Mouse (Mus musculus) limb, embryonic 11.5 days (tissue): ENCODE measurements around the gene Slc25a3. TPM values are rescaled to one million over a fixed set of nuclear protein-coding genes. Genes with fewer than 3 reads are reported as not detected.

Experiments used
- ATAC-seq: fragments of 200-750 bp; cut with Nextera tagmentation; 2 replicates; pipeline ENCODE4 v1.8.0; 2017; ENCODE audit warnings: low read depth; ENCODE audit not compliant: insufficient number of reproducible peaks, low FRiP score, low TSS enrichment
- DNase-seq: peaks from one replicate; pipeline ENCODE4 v3.0.0-alpha.2; 2015; ENCODE audit warnings: low spot score
- H3K27ac ChIP-seq: fragments of 300-500 bp; sonication (generic); replicated peaks from 2 replicates; pipeline ENCODE4 v1.5.1; 2014; ENCODE audit warnings: low read depth, mild to moderate bottlenecking, low read length
- H3K27me3 ChIP-seq: fragments of 300-500 bp; sonication (generic); 2 replicates; pipeline ENCODE4 v1.6.1; 2014; ENCODE audit warnings: mild to moderate bottlenecking, low read length, mixed read lengths; ENCODE audit not compliant: control insufficient read depth, insufficient read depth
- H3K36me3 ChIP-seq: fragments of 300-500 bp; sonication (generic); 2 replicates; pipeline ENCODE4 v1.6.1; 2014; ENCODE audit warnings: mild to moderate bottlenecking, low read length, moderate library complexity, mixed read lengths; ENCODE audit not compliant: control insufficient read depth, insufficient read depth
- H3K4me1 ChIP-seq: fragments of 300-500 bp; sonication (generic); 2 replicates; pipeline ENCODE4 v1.6.1; 2014; ENCODE audit warnings: low read length, mixed read lengths; ENCODE audit not compliant: control insufficient read depth, insufficient read depth
- H3K4me2 ChIP-seq: fragments of 300-500 bp; sonication (generic); 2 replicates; pipeline ENCODE4 v1.6.1; 2014; ENCODE audit warnings: low read depth, mild to moderate bottlenecking, moderate library complexity; ENCODE audit not compliant: severe bottlenecking
- H3K4me3 ChIP-seq: fragments of 300-500 bp; sonication (generic); 2 replicates; pipeline ENCODE4 v1.5.1; 2014; ENCODE audit warnings: low read depth, low read length
- H3K9ac ChIP-seq: fragments of 300-500 bp; sonication (generic); 2 replicates; pipeline ENCODE4 v1.6.1; 2014; ENCODE audit warnings: mild to moderate bottlenecking, low read length
- H3K9me3 ChIP-seq: fragments of 300-500 bp; sonication (generic); 2 replicates; pipeline ENCODE4 v1.6.1; 2016; ENCODE audit warnings: low read length; ENCODE audit not compliant: control insufficient read depth
- WGBS: fragments of 180-500 bp; shearing (Covaris S2); extraction: QIAGEN DNeasy Blood & Tissue Kit; methylation state at CpG from one replicate; pipeline ENCODE4 v1.1.7; 2014; 5-methylcytosine and 5-hydroxymethylcytosine counted together
- polyA plus RNA-seq: library from polyadenylated mRNA; unstranded; fragments of >200 nt; fragmentation: Nextera tagmentation; extraction: Ambion mirVana; gene quantifications from 2 replicates; pipeline ENCODE4 v1.2.1, GENCODE M21; 2014

The Slc25a3 gene
- polyA plus RNA-seq, 1 experiment from 2014 or later = 461 TPM

DNA sequence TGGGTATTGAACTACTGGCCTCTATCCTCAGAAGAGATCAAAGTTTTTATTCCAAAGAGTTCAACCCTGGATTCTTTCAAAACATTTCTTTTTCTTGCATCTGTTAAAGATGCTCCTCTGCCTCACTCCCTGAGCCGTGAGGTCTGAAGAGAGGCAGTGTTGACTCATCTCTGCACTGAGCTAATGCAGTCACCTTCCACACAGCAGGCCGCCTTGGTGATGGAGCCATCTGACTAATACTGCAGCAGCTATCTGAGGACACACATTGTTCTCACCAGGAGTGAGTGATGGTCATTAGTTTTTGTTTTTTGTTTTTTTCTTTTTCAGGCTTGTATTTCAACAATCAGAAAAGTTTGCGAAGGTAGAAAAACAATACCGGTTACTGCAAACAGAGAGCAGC, 31.0 kb downstream of the Slc25a3 start:
- no peak overlapping the region for H3K4me3 ChIP-seq
- H3K4me1 ChIP-seq = no peaks in the 10 kb centered on the region
- H3K27me3 ChIP-seq = no peaks in the 10 kb centered on the region
- no peaks in the 10 kb centered on the region; the same call in 1 of the 2 replicates for H3K36me3 ChIP-seq
- no peak for ATAC-seq
- DNase-seq = no peak
- no peak overlapping the region for H3K9ac ChIP-seq
- no peak overlapping the region for H3K4me2 ChIP-seq
- H3K27ac ChIP-seq = no peak overlapping the region
- H3K9me3 ChIP-seq = no peaks in the 10 kb centered on the region
- WGBS = 89% methylated on average over 4 of the region's 4 CpGs

GRCm38 (mm10) chr10:91083393-91083927, 40.4 kb downstream of the Slc25a3 start:
- Histone ChIP-seq H3K9me3 (no peaks in the 10 kb centered on the region), H3K27ac (0 out of 2 replicates have a peak overlapping the region, but pooled peaks have one; percentile 18), H3K4me1 (no peaks in the 10 kb centered on the region), H3K9ac (peak overlapping the region; percentile 76), H3K4me2 (peak overlapping the region; percentile 64), H3K36me3 (no peaks in the 10 kb centered on the region), H3K27me3 (no peaks in the 10 kb centered on the region), H3K4me3 (peak overlapping the region; percentile 94)
- ATAC-seq (no peak; the same call in 1 of the 2 replicates), DNase-seq (no peak)
- 52% methylated on average over 12 of the region's 12 CpGs for WGBS

DNA sequence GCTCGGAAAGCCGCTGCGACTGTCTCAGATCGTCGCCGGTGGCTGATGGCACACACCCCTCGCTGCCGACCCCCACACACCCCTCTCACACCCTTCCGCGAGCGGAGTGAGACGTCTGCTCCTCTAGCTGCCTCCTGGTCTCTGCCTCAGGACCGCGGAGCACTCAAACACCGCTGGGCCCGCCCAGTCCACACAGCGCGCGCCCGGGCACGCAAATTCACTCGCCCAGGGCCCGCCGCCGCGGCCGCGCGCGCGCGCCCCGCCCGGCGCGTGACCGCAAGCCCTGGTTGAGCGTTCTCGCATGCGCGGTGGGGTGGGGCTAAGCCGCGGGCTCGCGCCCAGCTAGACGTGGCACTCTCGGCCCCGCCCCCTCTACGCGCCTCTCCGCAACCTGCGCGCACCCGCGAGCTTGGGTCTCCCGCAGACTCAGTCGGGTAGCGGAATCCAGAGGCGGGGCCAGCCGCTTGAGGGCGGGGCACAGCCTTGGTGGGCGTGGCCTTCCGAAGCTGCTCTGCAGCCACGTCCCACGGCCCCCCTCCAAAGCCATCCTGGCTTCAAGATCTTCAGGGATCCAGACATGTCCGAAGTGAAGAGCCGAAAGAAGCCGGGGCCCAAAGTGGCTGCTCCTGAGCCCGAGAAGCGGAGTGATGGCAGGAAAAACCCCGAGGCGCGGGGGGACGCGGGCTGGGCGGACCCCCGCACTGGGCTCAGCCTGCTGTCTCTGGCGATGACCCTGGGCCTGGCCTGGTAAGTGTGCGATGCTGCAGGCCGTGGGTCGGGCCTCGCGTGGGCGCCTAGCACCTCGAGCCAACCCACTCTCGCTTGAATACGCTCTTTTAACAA, 41.1 kb downstream of the Slc25a3 start, which contains the start of the genes Apaf1 and Ikbip:
Gene Apaf1, minus strand, starts transcription at position 221 of the 843 bp plus-strand sequence.
Gene Ikbip, plus strand, starts transcription at position 391 of the 843 bp plus-strand sequence.
- WGBS = under 1% methylated on average over 69 of the region's 87 CpGs
- H3K27ac ChIP-seq = peak within 1 kb of the TSS; percentile 18; the same call in 1 of the 2 replicates
- H3K4me3 ChIP-seq = peak within 1 kb of the TSS; percentile 94
- peak within 1 kb of the TSS; percentile 87 for H3K9ac ChIP-seq
- DNase-seq = peak; percentile 100
- peak within 1 kb of the TSS; percentile 64 for H3K4me2 ChIP-seq
- ATAC-seq = peak; percentile 94
- no peaks in the 10 kb centered on the region for H3K9me3 ChIP-seq
- H3K4me1 ChIP-seq = no peaks in the 10 kb centered on the region
- H3K27me3 ChIP-seq = no peaks in the 10 kb centered on the region
- H3K36me3 ChIP-seq = peaks cover 1% of the 10 kb centered on the region; the same call in 1 of the 2 replicates

DNA sequence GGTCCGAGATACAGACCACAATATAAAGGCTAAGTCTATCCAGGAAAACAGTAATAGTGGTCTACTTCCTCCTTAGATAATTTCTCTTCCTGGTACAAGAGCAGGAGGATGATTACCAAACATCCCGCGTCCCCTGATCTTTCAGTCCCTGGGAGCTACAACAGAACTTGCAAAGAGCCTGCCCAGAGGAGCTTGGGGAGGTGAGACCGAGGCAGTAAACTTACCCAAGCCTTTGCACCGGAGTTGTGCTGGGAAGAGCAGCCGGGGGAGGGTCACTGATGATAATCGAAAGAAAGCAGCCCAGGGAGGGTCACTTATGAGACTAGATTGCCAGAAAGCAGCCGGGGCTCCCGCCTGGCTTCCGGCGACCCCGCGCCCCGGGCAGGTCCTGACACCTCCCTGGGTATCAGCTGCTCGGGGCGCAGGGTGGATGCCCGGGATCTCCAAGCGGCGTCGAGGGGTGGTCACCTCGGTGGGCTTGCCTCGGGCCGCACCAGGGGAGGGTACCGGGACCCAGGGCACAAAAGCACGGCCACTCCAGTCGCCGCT, 41.8 kb downstream of the Slc25a3 start:
- ATAC-seq = peak; percentile 32

DNA sequence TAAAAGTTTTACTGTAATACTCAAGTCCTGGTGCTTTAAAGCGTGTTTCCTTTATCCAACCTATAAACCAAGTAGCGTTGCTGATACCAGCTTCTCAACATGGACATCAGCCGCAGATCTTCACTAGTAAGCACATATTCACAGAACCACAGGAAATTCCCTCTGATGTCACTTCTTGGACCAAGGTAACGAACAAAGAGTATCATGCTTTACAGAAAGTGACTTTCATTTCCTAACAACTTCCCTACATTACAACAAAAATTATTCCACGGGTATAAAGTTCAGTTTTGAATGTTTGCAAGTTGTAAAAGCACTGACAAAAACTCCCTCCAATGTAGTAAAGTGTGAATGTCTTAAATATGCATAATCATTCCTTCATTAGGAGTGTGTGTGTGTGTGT, 43.3 kb downstream of the Slc25a3 start:
- Histone ChIP-seq H3K4me3 (no peak overlapping the region), H3K4me2 (no peak overlapping the region), H3K36me3 (peaks cover 2% of the 10 kb centered on the region; the same call in 1 of the 2 replicates), H3K4me1 (no peaks in the 10 kb centered on the region), H3K27me3 (no peaks in the 10 kb centered on the region), H3K9ac (no peak overlapping the region), H3K9me3 (no peaks in the 10 kb centered on the region), H3K27ac (no peak overlapping the region)
- DNase-seq = no peak
- 91% methylated on average over 5 of the region's 5 CpGs for WGBS
- ATAC-seq = no peak

More for the DNA sequence above, 41.8 kb downstream of the Slc25a3 start:
- Histone ChIP-seq H3K4me3 (peak overlapping the region; percentile 94), H3K9me3 (no peaks in the 10 kb centered on the region), H3K4me2 (peak overlapping the region; percentile 54), H3K27me3 (no peaks in the 10 kb centered on the region), H3K36me3 (peaks cover 2% of the 10 kb centered on the region; the same call in 1 of the 2 replicates), H3K4me1 (no peaks in the 10 kb centered on the region), H3K27ac (peak overlapping the region; percentile 15; the same call in 1 of the 2 replicates), H3K9ac (peak overlapping the region; percentile 87)
- no peak for DNase-seq
- WGBS = under 1% methylated on average over 23 of the region's 27 CpGs

DNA sequence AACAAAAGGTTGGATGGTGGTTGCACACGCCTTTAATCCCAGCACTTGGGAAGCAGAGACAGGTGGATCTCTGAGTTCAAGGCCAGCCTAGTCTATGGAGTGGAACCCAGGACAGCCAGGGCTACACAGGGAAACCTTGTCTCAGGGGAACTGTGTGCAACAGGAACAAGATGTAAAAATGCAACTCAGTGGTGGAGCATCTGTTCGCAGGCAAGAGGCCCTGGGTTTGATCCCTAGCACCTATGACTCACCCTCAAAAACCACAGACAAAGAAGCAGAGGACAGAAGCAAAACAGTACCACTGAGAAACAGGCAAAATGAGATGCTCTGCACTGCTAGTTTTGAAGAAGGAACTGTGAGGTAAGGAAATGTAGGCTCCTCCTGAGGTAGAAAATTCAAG, 47.2 kb downstream of the Slc25a3 start:
- Histone ChIP-seq H3K4me1 (no peaks in the 10 kb centered on the region), H3K27ac (no peak overlapping the region), H3K36me3 (peaks cover 2% of the 10 kb centered on the region; the same call in 1 of the 2 replicates), H3K4me3 (no peak overlapping the region), H3K9ac (no peak overlapping the region), H3K27me3 (no peaks in the 10 kb centered on the region), H3K9me3 (no peaks in the 10 kb centered on the region), H3K4me2 (no peak overlapping the region)
- WGBS = 84% methylated on average over 2 of the region's 2 CpGs
- ATAC-seq = no peak
- no peak for DNase-seq

GRCm38 (mm10) chr10:91073345-91073744, 50.5 kb downstream of the Slc25a3 start:
- H3K27me3 ChIP-seq = no peaks in the 10 kb centered on the region
- H3K9me3 ChIP-seq = no peaks in the 10 kb centered on the region
- WGBS = 80% methylated on average over 3 of the region's 3 CpGs
- no peak overlapping the region for H3K9ac ChIP-seq
- no peak for ATAC-seq
- peaks cover 4% of the 10 kb centered on the region; the same call in 1 of the 2 replicates for H3K36me3 ChIP-seq
- no peak overlapping the region for H3K4me2 ChIP-seq
- no peak overlapping the region for H3K4me3 ChIP-seq
- H3K4me1 ChIP-seq = no peaks in the 10 kb centered on the region
- H3K27ac ChIP-seq = no peak overlapping the region
- no peak for DNase-seq

DNA sequence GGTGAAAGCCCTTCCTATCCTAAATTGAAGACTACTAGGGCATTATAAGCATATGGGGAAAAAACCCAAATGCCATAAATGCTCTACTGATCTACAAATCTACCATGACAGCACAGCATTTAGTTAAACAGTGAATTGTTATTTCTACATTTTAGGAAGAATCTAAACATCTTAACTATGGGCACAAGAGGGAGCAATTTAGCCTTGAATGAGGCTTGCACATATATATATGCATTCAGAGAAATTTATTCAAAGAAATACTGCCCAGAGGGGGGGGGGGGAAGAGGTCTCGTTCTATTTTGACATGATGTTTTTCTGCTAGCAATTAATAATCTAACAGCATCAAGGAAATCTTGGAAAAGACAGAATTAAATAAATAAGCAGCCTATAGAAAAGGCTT, 52.1 kb downstream of the Slc25a3 start:
- no peak overlapping the region for H3K9ac ChIP-seq
- H3K4me2 ChIP-seq = no peak overlapping the region
- ATAC-seq (no peak), DNase-seq (no peak)
- H3K4me3 ChIP-seq = no peak overlapping the region
- H3K36me3 ChIP-seq = 0 out of 2 replicates have a peak, but pooled peaks cover 2% of the 10 kb centered on the region
- no peak overlapping the region for H3K27ac ChIP-seq
- H3K27me3 ChIP-seq = no peaks in the 10 kb centered on the region
- 69% methylated on average over 1 of the region's 1 CpGs for whole genome bisulfite sequencing
- no peaks in the 10 kb centered on the region for H3K4me1 ChIP-seq
- no peaks in the 10 kb centered on the region for H3K9me3 ChIP-seq
